Mouse (Mus musculus): ENCODE results near the gene Sla2.
"Not testable (repeated sequence)": the region's sequence is repeated elsewhere in the genome, so short reads cannot be mapped to it uniquely, and the experiment has no call there.

Gene Sla2

DNA sequence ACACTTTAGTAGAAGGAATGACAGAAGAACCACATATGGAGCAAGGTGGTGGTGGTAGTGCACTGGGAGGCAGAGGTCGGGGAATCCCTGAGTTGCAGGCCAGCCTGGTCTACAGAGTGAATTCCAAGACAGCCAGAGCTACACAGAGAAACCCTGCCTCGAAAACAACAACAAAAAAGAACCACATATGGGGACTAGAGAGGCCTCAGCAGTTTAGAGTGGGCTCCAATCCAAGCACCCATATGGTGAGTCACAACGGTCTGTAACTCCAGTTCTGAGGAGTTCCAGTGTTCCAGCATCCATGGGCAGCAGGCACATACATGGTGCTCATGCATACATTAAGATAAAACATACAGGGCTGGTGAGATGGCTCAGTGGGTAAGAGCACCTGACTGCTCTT lies 22.5 kb downstream of the Sla2 start:
- no peak for DNase-seq (ENCODE audit: low spot score in 2 of 2)

DNA sequence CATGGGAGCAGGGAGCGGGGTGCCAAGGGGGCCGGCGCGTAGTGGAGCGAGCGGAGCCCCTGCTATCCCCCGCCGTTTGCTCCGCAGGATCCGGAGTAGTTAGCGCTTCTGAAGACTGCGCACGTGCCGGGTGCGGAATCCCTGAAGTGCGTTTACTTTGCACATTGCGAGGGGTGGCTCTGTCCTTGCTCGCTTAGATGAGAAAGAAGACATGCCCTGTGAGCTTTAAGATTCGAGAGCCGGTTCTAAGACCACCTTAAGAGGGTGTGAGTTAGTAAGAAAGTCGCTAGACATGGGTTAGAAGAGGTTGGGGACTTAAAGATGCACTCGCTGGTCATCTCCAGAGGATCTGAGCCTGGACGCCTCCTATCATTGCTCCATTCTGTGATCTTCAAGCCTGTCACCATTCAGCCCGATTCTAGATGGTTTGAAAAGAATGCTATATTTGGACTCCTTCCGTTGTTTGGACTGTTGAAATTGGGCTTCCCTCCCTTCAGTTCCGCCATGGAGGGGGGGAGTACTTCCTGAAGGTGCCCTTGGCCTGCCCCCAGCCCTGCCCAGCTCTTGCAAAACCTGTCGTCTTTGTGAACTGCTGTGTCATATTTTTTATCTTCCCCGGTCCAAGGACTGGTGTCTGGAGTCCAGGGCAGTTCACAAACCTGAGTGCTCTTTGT lies 23.4 kb downstream of the Sla2 start:
- no peak for DNase-seq (ENCODE audit: low spot score in 2 of 2)

DNA sequence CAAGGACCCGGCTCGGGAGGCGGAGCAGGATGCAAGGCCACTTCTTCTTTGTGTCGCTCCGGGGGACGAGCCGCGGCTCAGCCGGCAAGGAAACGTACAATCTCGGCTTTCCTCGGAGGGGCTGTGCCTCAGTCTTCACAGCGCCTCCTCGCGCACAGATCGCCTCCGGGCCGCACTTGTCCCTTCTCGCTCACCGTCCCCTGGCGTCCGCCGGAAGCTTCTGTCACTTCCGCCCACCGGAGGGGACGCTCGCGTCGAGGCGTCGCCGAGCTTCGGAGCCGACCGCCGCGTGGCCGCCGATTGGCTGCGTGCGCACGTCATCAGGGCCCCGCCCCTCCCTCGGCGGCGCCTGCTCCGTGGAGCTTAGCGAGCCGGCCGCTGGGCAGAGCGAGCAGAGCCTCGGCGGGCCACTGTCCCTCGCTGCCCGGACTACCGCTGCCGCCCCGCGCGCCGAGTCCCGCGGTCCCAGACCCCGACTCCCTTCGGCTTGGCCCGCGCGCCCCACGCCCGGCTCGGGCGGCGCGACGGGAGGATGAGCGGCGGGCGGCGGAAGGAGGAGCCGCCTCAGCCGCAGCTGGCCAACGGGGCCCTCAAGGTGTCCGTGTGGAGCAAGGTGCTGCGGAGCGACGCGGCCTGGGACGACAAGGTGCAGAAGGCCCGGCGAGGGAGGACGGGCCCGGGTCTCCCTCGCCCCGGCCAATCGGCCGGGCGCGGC lies 24.1 kb downstream of the Sla2 start, which contains the start of gene Rab5if:
Gene Rab5if (plus strand): TSS at position 357 of the 715 bp plus-strand sequence.
- DNase-seq (ENCODE audit: low spot score in 2 of 2), result peak; percentile 99

DNA sequence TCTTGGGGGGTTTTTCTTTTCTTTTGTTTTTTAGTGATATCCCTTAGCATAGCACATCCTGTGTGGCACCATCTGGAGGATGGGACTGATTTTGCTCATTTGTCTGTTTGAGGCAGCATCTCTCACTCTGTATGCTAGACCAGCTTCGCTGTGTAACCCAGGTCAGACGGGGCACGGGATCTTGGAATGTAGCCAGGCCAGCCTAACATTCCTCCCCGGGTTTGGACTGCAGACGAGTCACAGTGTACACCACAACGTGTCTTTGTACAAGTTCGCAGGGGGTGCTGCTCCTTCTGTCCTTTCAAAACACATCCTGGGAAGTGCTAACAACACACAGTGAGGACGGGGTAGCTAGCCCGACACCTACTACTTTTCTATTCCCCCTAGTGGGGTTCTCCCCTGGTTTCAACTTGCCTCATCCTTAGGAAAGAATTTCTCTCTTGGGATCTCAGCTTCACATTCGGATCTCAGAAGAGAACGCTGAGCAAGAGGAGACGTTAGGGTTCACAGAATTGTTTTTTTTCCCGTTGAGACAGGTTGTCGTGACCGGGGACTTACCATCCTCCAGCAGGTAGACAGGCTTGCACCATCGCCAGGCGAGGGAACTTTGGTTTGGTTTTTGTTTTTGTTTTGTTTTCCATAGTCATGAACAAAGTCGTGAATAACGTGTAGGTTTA lies 24.8 kb downstream of the Sla2 start:
- peak; percentile 45 to 56 for DNase-seq (ENCODE audit: low spot score in 2 of 2)

DNA sequence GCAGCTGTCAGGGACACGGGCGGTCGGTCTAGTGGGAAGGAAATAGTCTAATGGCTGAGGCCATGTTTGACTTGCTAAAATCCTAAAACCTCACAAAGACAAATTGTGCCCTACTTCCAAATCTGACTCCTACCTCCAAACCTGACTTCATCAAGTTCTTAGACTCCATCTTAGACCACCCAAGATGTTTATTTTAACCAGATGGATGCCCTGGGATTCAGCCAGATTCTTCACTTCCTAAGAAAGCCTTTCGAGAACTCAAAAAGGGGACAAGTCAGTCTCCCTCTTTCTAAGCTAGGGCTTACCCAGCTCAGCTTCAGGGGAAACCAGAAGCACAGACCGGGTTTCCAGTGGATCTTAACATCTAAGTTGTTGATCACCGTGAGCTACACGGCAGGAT lies 28.3 kb downstream of the Sla2 start:
- DNase-seq (ENCODE audit: low spot score in 2 of 2), result no peak

DNA sequence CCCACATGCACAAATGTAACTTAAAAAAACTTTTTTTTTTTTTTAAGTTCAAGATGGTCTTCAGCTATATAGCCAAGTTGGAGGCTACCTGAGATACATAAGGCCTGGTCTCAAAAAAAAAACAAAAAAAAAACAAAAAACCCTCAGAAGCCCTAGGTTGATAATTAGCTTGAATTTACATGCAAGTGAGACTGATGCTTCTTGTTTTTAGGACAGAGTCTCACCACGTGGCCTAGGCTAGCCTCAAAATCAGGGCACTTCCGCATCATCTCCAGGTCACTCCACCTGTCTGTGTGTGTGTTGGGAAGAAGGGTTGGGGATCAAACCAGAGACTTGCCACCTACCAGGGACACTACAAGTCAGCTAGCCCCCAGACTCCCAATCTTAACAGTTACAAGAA lies 29.2 kb downstream of the Sla2 start, which contains the start of gene 4930518I15Rik:
Gene 4930518I15Rik (minus strand): TSS at position 112 of the 400 bp plus-strand sequence.
- DNase-seq (ENCODE audit: low spot score in 2 of 2), result no peak

DNA sequence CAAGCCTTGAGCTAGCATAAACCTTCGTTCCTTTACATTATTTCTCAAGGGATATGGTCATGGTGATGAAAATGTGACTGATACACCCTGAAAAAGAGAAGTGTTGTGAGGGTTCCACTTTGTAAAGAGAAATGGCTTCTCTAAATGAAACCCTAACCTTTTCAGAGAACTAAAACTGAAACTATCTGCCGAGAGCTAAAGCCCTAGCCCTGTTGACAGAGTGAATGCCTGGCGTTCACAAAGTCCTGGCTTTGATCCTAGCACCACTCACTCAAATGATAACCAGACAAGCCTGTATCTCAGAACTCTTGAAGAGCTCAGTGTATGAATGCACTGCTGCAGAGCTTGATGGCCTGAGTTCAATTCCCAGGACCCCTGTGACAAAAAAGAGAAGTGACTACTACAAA lies 29.6 kb downstream of the Sla2 start:
- no peak for DNase-seq (ENCODE audit: low spot score in 2 of 2)

DNA sequence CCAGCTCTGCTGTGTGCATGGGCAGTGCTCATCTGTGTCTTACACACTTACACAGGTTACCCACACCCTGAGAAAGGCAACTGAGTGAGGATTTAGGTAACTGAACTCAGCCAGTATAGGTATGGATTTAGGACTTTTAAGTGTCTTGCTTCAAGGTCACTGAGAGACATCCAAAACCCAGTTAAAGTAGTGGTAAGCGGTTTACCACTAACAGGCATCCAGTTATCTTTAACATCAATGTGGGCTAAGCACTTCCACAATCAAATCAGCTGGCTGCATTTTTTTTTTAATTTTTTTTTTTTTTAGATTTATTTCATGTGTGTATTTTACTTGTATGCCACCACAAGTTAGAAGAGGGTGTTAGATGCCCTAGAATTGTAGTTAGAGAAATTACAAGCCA lies 30.7 kb downstream of the Sla2 start:
- DNase-seq (ENCODE audit: low spot score in 2 of 2), result no peak

DNA sequence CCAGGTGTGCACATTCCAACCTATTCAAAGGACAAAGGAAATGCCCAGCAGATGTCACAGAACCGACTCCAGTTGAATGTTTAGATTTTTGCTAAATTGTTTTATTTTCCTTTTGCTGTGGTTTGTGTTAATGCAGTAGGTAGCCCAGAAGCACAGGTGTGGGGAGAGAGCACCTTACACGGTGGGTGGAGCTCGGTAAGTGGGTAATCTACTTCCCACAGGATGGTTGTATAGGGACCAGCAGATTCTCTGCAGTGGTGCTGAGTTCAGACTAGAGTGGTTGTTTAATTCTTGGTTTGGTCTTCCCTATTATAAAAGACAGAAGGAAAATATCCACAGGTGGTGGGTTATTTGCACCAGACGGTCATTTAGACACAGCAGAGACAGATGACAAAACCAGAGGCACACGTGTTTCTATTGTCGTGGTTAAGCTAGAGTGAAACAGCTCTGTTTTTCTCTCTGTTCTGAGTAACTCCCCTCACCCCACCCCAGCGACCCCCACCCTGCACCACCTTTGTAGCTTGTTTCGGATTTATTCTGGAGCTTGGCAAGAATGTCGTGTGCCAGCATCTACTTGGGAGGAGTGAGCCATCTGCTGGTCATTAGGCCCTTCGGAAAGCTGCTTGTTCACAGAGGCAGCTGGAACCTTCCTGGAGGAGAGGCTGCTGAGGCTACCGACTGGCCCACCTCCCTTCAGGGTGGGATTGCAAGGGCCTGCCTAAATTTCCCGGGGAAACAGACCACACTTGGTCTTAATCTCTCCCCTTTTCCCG lies 32.8 kb downstream of the Sla2 start:
- peak; percentile 61 to 65 for DNase-seq (ENCODE audit: low spot score in 2 of 2)

DNA sequence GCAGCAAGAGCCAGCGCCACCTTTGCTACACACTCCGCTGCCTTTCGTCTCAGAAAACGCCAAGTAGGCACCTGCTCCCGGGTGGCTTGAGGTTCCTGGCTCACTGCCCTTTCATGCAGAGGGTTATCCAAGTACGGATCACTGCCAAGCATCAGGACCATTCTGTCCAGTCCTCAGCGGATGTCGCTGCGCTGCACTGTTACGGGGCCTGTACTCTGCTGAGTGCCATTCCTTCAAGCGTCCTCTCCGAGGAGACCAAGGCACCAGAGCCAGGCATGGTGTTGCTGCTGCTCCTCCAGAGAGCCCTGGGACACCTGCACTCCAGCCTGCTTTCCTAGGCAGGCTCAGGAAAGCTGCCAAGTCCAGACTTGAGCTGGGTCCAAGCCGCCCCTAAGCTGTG lies 33.4 kb downstream of the Sla2 start:
- DNase-seq (ENCODE audit: low spot score in 2 of 2), result not testable (repeated sequence)

DNA sequence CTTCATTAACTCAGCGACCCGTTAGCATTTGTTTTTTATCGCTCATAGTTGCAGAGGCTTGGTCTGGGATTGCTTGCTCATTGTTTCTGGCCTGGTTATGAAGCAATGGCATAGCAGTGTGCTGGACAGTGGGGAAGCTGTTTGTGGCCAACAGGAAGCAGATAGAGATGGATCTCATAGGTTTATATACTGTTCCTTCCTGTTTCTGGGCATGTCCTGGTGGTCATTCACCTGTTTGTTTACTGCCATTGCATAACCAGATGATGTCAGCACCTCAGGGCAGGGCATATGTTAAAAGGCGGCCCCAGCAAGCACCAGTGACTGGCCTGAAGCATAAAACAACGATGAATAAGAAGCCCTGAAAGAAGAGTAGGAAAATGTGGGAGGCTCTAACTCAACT lies 36.5 kb downstream of the Sla2 start:
- DNase-seq (ENCODE audit: low spot score in 2 of 2), result no peak

DNA sequence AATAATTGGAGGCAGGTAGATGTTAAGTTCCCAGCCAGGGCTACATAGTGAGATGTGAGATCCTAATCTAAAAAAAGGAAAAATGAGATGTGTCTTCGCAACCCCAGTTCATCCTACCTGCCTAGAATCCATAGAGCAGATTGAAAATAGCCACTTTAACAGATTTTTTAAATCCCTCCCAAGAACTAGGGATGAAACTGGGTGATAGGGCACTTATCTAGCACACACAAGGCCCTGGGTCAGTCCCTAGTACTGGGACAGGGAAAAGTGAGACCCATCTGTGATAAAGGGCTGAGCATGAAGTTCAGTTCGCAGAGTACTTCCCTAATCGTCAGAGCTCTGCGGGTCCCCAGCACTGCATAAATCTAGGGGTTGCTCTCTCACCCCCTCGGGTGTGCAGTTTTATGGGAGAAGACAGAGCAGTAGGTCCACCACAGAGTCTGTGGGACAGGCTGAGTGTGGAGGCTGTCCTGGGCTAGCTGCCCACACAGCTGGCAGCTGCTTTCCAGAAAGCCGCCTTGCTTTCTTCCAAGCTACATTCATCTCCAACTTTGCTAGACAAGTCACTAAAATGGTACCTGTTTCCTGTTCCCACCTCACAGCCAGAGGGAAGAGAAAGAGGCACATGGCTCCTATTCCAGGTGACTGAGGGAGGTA lies 38.3 kb downstream of the Sla2 start:
- no peak for DNase-seq (ENCODE audit: low spot score in 2 of 2)

DNA sequence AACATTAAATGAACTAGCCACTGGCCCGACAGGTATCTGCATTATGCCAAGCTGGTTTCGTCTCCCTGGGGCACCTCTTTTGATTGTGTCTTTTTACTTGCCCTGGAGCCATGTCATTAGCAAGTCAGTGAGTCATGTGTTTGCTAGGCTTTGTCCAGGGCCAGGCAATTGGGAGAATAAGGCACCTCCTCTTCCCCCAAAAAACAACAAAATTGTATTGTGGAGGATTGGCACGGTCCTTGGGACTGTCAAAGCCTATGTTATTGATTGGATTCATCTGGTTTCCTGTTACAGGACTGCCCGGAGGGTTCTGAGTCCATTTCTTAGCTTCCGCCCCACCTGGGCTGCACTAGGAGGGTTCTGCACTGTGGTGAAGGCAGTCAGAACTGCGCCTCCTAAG lies 39.3 kb downstream of the Sla2 start:
- DNase-seq (ENCODE audit: low spot score in 2 of 2), result no peak

DNA sequence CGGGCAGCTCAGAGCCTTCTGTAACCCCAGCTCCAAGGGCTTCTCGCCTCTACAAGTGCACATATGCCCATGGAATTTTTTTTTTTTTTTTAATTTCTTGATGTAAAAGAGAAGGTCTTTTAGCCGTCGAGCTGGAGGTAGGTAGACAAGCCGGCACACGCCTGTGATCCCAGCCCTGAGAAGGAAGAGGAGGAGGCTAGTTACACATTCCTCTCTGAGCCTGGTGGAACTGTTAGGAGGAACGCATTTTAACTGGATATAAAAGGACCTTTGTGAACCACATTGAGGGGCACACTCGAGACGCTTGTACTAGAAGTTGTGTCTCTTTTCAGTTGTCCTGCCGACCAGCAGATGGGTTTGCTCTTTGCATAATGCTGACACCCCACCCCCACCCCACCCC lies 42.3 kb downstream of the Sla2 start:
- DNase-seq (ENCODE audit: low spot score in 2 of 2), result no peak

DNA sequence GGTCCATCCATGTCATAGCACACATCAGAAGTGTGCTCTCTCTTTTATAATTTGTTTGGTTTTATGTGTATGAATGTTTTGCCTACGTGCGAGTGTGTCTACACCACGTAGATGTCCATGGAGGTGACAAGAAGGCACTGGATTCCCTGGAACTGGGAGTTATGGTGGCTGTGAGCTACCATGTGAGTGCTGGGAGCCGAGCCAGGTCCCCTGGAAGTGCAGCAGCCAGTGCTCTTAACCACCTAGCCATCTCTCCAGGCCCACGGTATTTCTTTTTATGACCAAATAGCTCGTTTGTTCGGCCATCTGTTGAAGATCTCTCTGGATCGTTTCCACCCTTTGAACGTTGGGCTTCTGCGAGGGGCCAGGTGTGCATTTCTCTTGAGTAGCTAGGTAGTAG lies 43.7 kb downstream of the Sla2 start:
- DNase-seq (ENCODE audit: low spot score in 2 of 2), result no peak

DNA sequence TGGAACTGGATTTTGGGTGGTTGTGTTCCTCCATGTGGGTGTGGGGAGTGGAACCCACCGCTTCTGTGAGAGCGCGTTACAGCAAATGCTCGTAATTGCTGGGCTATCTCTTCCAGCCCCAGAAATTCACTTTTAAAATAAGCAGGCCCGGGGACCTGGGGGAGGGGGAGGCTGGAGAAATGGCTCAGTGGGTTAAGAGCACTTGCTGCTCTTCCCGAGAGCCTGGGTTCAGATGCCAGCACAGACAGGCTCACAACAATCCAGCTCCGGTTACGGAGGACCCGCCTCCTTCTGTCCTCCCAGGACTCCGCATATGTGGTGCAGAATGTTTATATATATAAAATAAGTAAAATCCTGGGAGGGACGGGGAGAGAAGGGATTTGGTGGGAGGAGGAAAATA lies 44.3 kb downstream of the Sla2 start:
- DNase-seq (ENCODE audit: low spot score in 2 of 2), result no peak

DNA sequence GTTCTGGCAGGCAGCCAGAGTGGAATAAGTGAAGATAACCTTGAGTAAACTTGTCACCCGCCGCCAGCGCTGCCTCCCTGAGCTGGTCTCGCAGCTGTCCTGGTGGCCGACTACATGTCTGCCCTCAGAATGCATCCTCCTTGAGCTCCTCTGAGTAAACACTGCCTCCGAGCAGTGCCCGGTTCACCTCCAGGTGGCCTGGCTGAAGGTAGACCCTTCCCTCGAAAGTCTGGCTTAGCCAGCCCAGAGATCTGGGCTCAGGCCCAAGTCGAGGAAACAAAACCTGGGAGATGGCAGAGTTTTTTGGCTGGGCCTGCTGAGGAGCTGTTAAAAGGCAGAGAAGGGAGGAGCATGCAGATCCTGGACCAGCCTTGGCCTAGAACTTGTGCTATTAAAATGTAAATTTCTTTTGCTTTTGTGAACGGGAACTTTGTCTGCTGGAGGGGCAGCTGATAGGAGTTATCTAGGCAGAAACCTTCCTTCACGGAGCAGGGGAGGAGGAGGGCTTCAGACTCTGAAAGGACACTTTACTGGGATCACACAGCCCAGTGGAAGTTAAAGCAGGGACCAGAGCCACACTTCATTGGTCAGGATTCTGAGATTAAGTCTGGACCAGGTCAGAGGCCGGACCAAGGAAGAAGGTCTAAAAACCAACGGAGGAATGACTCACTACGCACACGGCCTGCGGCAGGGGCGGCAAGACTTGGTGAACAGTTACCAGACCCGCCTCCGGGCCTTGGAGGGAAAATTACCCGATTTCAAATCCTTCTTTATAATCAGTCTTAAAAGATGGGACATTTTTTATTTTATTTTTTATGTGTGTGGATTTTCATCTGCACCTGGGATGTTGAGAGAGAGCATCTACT lies 44.9 kb downstream of the Sla2 start:
- peak; percentile 64 to 67 for DNase-seq (ENCODE audit: low spot score in 2 of 2)

DNA sequence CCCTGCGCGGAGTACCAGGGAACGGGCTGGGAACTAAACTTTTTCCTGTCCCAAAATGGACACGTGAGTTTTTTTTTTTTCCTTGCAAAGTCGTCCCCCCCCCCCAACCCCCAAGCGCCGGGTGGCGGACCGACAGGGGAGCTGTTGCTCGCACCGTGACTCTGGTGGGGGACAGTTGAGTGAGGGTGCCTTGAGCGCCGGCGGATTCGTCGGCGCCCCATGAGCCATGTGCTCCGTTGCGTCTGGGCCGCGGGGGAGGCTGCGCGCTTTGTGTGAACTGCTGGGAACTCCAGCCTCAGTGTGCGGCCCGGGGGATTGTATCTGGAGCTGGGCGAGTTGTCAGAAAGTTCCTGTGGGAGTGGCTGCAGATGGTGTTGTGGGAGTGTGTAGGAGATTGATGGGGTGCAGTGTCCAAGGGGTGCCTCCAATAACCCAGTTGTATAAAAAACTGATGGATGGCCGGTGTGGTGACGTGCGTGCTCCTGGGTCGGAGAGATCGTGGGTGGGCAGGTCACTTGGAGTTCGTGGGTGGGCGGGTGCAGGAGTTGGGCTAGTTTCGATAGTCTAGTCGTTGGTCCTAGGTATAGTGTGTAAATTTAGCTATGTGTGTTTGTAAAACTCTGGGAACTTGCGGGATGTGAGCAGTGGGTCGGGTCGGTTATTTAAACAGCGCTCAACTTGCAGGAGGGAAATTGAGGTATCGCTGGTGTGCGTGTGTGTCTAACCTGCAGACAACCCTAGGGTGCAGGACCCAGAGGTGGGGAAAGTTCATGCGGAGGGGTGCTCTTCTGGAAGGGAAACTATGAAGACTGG lies 45.8 kb downstream of the Sla2 start:
- DNase-seq (ENCODE audit: low spot score in 2 of 2), result peak; percentile 57 to 64

DNA sequence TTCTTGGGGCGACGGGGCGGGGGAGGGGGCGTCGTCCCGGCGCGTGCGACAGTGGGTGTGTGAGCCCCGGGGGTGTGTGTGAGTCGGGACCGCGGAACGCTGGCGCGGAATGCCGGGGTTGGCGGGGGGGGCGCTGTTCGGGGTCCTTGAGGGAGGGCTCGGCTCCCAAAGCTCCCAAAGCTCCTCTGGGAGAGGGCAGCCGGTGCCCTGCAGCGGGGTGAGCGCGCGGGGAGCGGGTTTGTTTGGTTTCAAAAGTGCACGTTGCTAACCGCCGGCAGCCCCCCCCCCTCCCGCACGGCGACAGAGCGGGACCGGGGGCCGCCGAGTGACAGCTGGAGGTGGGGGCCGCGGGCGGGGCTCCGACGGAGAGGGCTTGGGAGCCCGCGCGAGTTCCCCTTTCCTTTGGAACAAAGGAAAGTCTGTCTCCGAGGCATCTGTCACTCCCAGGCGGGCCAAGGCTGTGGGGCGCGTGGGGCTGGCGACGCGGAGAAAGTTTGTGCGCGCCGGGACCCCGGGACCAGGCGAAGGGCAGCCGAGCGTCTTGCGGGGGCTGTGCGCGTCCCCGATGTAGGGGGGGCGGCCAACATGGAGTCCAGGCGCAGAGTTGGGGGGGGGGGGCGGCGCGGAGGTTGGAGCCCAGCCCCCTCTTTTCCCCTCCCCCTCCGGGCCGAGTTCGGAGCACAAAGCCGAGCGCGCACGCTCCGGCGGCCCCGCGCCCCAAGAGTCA lies 46.5 kb downstream of the Sla2 start:
- peak in 1 of 2 experiments; percentile 36 for DNase-seq (ENCODE audit: low spot score in 2 of 2)
